Mouse (Mus musculus) mouse trophoblast stem cell (cell line): ENCODE data around the gene Gm2026.
"Not testable (repeated sequence)": the region's sequence is repeated elsewhere in the genome, so short reads cannot be mapped to it uniquely, and the experiment has no call there.

Source experiments
- in situ Hi-C, 2 experiments: fragments of 300-500 bp; cut with MseI, MboI; formaldehyde crosslinking; loops; 2 replicates in 1 of 2; 3 replicates in 1 of 2; pipeline ENCODE4 v1.15.1; 2025

Gene Gm2026

GRCm38 (mm10) chr2:175965031-175965430 is at the start of gene Gm2026:
Gene Gm2026 (plus strand): TSS chr2:175965331.
- in situ Hi-C loops = not testable (repeated sequence)

- in situ Hi-C loops = not testable (repeated sequence)
Observed at GRCm38 (mm10) chr2:175931000-175931399, 34.1 kb upstream of the Gm2026 start, which contains the start of gene Zfp966. Gene Zfp966 (minus strand): TSS chr2:175931100.
